Mouse (Mus musculus) stomach, embryonic 14.5 days (tissue): ENCODE measurements around the gene Gpatch8. TPM values are rescaled to one million over a fixed set of nuclear protein-coding genes. Genes with fewer than 3 reads are reported as not detected.

Source experiments
- ATAC-seq: fragments of 200-750 bp; cut with Nextera tagmentation; 2 replicates; pipeline ENCODE4 v1.8.0; 2017; ENCODE audit warnings: low read depth, moderate TSS enrichment; ENCODE audit not compliant: insufficient number of reproducible peaks, insufficient read depth, low FRiP score
- H3K27ac ChIP-seq: fragments of 300-500 bp; sonication (generic); 2 replicates; pipeline ENCODE4 v1.5.1; 2014; ENCODE audit warnings: mild to moderate bottlenecking, low read length, moderate library complexity, mixed read lengths
- H3K27me3 ChIP-seq: fragments of 300-500 bp; sonication (generic); 2 replicates; pipeline ENCODE4 v1.6.1; 2014; ENCODE audit warnings: low read length, control low read depth, mixed read lengths; ENCODE audit not compliant: control insufficient read depth, insufficient read depth
- H3K36me3 ChIP-seq: fragments of 300-500 bp; sonication (generic); 2 replicates; pipeline ENCODE4 v1.6.1; 2014; ENCODE audit warnings: mild to moderate bottlenecking, control low read depth, low read length, moderate library complexity, mixed read lengths; ENCODE audit not compliant: control insufficient read depth, insufficient read depth
- H3K4me1 ChIP-seq: fragments of 300-500 bp; sonication (generic); 2 replicates; pipeline ENCODE4 v1.6.1; 2014; ENCODE audit warnings: low read length, control low read depth, mixed read lengths; ENCODE audit not compliant: control insufficient read depth, insufficient read depth
- H3K4me2 ChIP-seq: fragments of 300-500 bp; sonication (generic); replicated peaks from 2 replicates; pipeline ENCODE4 v1.6.1; 2014; ENCODE audit warnings: low read depth, low read length, control low read depth
- H3K4me3 ChIP-seq: fragments of 300-500 bp; sonication (generic); 2 replicates; pipeline ENCODE4 v1.5.1; 2014; ENCODE audit warnings: low read depth, low read length, control low read depth
- H3K9ac ChIP-seq: fragments of 300-500 bp; sonication (generic); replicated peaks from 2 replicates; pipeline ENCODE4 v1.6.1; 2014; ENCODE audit warnings: low read depth, mild to moderate bottlenecking, control low read depth, low read length, moderate library complexity, mixed read lengths
- H3K9me3 ChIP-seq: fragments of 300-500 bp; sonication (generic); 2 replicates; pipeline ENCODE4 v1.6.1; 2016; ENCODE audit warnings: low read depth, low read length, control low read depth; ENCODE audit not compliant: control insufficient read depth
- WGBS: fragments of 180-500 bp; shearing (Covaris S2); extraction: QIAGEN DNeasy Blood & Tissue Kit; methylation state at CpG from one replicate; pipeline ENCODE4 v1.1.7; 2014; 5-methylcytosine and 5-hydroxymethylcytosine counted together
- polyA plus RNA-seq: library from polyadenylated mRNA; unstranded; fragments of >200 nt; fragmentation: Nextera tagmentation; extraction: Ambion mirVana; gene quantifications from 2 replicates; pipeline ENCODE4 v1.2.1, GENCODE M21; 2014

The Gpatch8 gene
- polyA plus RNA-seq, 1 experiment from 2014 or later, result 64.7 TPM

DNA sequence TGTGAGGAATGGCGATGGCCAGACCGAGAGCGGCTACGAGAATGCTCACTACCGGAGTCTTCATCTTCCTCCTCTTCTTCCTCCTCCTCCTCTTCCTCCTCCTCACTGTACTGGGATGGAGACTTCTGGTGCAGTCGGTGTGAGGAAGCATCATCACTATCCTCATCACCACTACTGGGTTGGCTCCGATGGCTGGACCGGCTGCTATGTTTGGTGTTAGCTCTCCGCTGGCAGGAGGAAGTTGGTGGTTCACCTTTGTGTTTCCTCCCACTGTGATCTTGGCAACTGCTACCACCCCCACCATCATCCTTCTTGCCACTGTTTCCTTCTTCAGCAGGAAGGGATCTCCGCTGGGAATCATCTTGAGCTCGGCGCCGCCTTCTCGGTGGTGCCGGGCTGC, 76.1 kb downstream of the Gpatch8 start:
- 98% methylated on average over 15 of the region's 15 CpGs for WGBS
- ATAC-seq, result no peak

DNA sequence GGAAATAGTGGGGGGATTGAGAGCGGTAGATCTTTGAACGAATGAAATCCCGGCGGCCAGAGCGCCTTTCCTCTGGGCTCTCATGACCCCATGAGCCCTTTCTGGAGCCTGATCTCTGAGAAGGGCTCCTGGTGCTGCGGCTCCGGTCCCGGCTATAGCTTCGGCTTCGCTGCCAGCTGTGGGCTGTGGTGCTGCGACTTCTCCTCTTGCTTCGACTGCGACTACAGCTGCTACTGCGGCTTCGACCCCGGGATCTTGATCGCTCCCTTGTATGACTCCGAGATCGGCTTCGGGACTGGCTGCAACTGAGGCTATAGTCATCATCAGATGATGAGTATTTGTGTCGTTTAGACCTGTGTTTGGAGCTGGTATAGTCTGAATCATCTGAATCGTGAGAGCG, 76.6 kb downstream of the Gpatch8 start:
- no peak overlapping the region for H3K9ac ChIP-seq
- H3K4me3 ChIP-seq, result no peak overlapping the region
- no peak overlapping the region for H3K4me2 ChIP-seq
- H3K27me3 ChIP-seq, result no peaks in the 10 kb centered on the region
- H3K27ac ChIP-seq, result no peak overlapping the region
- H3K36me3 ChIP-seq, result peaks cover 52% of the 10 kb centered on the region
- no peaks in the 10 kb centered on the region for H3K9me3 ChIP-seq
- 94% methylated on average over 23 of the region's 23 CpGs for WGBS
- no peaks in the 10 kb centered on the region for H3K4me1 ChIP-seq
- ATAC-seq, result no peak

More for the DNA sequence above, 76.1 kb downstream of the Gpatch8 start:
- H3K9me3 ChIP-seq, result no peaks in the 10 kb centered on the region
- H3K4me2 ChIP-seq, result no peak overlapping the region
- no peaks in the 10 kb centered on the region for H3K27me3 ChIP-seq
- no peak overlapping the region for H3K27ac ChIP-seq
- H3K4me1 ChIP-seq, result no peaks in the 10 kb centered on the region
- H3K4me3 ChIP-seq, result no peak overlapping the region
- peaks cover 55% of the 10 kb centered on the region for H3K36me3 ChIP-seq
- H3K9ac ChIP-seq, result no peak overlapping the region

GRCm38 (mm10) chr11:102478671-102479070, 77.5 kb downstream of the Gpatch8 start:
- Histone ChIP-seq H3K27me3 (no peaks in the 10 kb centered on the region), H3K27ac (no peak overlapping the region), H3K4me2 (no peak overlapping the region), H3K9ac (no peak overlapping the region), H3K4me3 (no peak overlapping the region), H3K9me3 (no peaks in the 10 kb centered on the region), H3K36me3 (peaks cover 49% of the 10 kb centered on the region), H3K4me1 (no peaks in the 10 kb centered on the region)
- no peak for ATAC-seq
- 94% methylated on average over 3 of the region's 3 CpGs for WGBS

GRCm38 (mm10) chr11:102475027-102475426, 81.2 kb downstream of the Gpatch8 start:
- H3K4me1 ChIP-seq, result no peaks in the 10 kb centered on the region
- no peak overlapping the region for H3K27ac ChIP-seq
- H3K9ac ChIP-seq, result no peak overlapping the region
- ATAC-seq, result no peak
- H3K27me3 ChIP-seq, result no peaks in the 10 kb centered on the region
- H3K4me3 ChIP-seq, result no peak overlapping the region
- H3K9me3 ChIP-seq, result no peaks in the 10 kb centered on the region
- peaks cover 27% of the 10 kb centered on the region for H3K36me3 ChIP-seq
- 95% methylated on average over 3 of the region's 3 CpGs for WGBS
- no peak overlapping the region for H3K4me2 ChIP-seq

DNA sequence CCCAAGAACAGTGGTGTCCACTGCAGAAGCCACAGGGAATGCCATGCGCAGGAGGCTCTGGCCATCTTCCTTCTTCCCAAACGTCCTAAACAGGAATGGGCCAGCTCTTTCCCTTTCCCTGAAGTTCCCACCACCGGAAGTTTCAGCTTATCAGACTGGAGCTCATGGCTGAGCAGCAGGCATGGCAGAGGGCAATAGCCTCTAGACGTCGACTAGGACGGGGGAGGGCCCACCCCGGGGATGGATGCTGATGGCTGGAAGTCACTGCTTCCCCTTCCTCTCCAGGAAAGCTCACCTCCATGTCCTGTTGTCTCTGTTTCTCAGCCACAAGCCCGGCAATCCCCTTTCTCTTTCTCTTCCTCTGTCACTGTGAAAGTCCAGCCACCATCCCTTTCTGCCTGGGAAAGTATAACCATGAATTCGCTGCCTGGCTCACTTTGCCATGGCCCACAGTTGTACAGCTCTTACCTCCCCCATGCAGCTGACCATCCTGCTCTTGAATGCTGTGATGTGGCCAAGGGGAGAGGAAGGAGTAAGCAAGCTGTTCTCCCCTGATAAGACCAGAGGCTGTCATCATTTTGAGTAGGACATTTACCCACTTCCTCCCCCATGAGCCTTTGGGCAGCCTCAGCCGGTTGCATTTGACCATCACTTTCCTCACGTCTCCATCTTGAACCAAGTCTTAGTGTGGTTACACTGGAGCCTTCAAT, 86.4 kb downstream of the Gpatch8 start, which contains the start of gene Itga2b:
Gene Itga2b, minus strand, starts transcription at position 475 of the 710 bp plus-strand sequence.
- Histone ChIP-seq H3K4me3 (no peak within 1 kb of the TSS), H3K27me3 (no peaks in the 10 kb centered on the region), H3K27ac (no peak within 1 kb of the TSS), H3K9me3 (no peaks in the 10 kb centered on the region), H3K9ac (no peak within 1 kb of the TSS), H3K36me3 (no peaks in the 10 kb centered on the region), H3K4me2 (no peak within 1 kb of the TSS), H3K4me1 (peaks cover 18% of the 10 kb centered on the region; the same call in 1 of the 2 replicates)
- no peak for ATAC-seq
- 58% methylated on average over 11 of the region's 11 CpGs for WGBS

DNA sequence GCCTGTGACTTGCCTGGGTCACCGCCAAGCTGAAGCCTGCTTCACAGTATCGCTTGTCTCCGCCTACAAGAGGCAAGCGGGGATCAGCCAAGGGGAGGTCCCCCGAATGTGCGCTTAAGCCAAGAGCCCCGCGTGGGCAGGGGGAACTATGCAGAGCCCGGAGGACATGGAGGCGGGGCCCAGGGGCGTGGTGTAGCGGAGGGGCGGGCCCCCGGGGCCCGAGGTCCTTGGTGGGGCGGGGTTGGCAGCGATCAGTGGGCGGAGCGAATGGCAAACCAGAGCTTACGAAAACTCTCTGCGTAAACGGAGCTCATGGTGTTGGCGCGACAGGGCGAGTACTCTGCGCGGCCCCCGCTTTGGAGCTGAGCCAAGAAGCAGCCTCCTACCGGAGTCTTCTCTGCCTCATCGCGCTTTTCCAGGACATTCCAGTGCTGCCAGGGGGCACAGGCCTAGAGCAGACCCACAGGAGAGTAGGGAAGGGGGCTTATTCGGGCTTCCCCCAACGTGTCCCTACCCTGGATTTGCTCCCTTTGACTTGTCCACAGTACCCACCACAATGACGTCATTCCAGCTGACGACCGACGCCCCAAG, 89.1 kb downstream of the Gpatch8 start:
- no peaks in the 10 kb centered on the region for H3K9me3 ChIP-seq
- H3K9ac ChIP-seq, result peak overlapping the region; percentile 6
- WGBS, result under 1% methylated on average over 37 of the region's 37 CpGs
- H3K4me3 ChIP-seq, result peak overlapping the region; percentile 35
- ATAC-seq, result peak; percentile 92
- H3K27ac ChIP-seq, result peak overlapping the region; percentile 78
- no peaks in the 10 kb centered on the region for H3K36me3 ChIP-seq
- H3K4me2 ChIP-seq, result peak overlapping the region; percentile 90
- no peaks in the 10 kb centered on the region for H3K27me3 ChIP-seq
- H3K4me1 ChIP-seq, result peaks cover 18% of the 10 kb centered on the region; the same call in 1 of the 2 replicates

- Histone ChIP-seq H3K27ac (peak overlapping the region; percentile 7; the same call in 1 of the 2 replicates), H3K4me2 (no peak overlapping the region), H3K4me3 (no peak overlapping the region), H3K9ac (no peak overlapping the region), H3K36me3 (no peaks in the 10 kb centered on the region), H3K4me1 (peaks cover 18% of the 10 kb centered on the region; the same call in 1 of the 2 replicates), H3K9me3 (no peaks in the 10 kb centered on the region), H3K27me3 (no peaks in the 10 kb centered on the region)
- whole genome bisulfite sequencing, result 18% methylated on average over 26 of the region's 26 CpGs
- no peak for ATAC-seq
Measured at GRCm38 (mm10) chr11:102465713-102466436, 90.3 kb downstream of the Gpatch8 start.

DNA sequence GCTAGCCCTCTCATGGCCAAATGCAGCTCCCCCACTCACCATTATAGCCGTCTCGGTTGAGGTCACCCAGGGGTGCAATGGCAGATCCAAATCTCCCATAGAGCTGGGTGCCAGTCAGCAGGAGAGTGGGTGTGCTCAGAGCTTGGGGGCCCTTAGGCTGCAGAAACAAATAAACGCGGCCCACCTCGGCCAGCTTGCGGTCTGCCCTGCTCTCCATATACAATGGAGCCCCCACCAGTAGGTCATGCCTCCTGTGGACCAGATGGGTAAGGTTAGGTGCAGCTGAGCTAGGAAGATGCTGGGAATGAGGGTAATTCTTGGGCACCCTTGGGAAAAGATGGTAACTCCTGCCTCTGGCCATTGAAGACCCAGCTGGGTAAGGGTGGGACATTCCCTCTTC, 91.3 kb downstream of the Gpatch8 start:
- peaks cover 18% of the 10 kb centered on the region; the same call in 1 of the 2 replicates for H3K4me1 ChIP-seq
- no peaks in the 10 kb centered on the region for H3K9me3 ChIP-seq
- 96% methylated on average over 6 of the region's 6 CpGs for WGBS
- H3K4me3 ChIP-seq, result no peak overlapping the region
- H3K27ac ChIP-seq, result no peak overlapping the region
- no peaks in the 10 kb centered on the region for H3K36me3 ChIP-seq
- no peak overlapping the region for H3K4me2 ChIP-seq
- H3K27me3 ChIP-seq, result no peaks in the 10 kb centered on the region
- H3K9ac ChIP-seq, result no peak overlapping the region
- ATAC-seq, result no peak
